Mouse (Mus musculus): ENCODE measurements around the gene Sdsl. TPM values are rescaled to one million over a fixed set of nuclear protein-coding genes. Genes with fewer than 3 reads are reported as not detected.

Sdsl gene
- total and polyA plus RNA-seq, 2 experiments from 2014 or later, result 1.3 to 3.1 TPM

- Histone ChIP-seq H3K4me1 (ENCODE audit: insufficient read depth) (no peaks in the 10 kb centered on the region), H3K4me2 (ENCODE audit: low read depth) (no peak overlapping the region), H3K9ac (no peak overlapping the region), H3K9me3 (ENCODE audit: low read length) (no peaks in the 10 kb centered on the region), H3K27me3 (ENCODE audit: insufficient read depth, low read length) (no peaks in the 10 kb centered on the region), H3K36me3 (ENCODE audit: insufficient read depth) (no peaks in the 10 kb centered on the region), H3K27ac (ENCODE audit: low read depth, low read length) (no peak overlapping the region), H3K4me3 (ENCODE audit: low read depth, low read length) (no peak overlapping the region)
- ATAC-seq (no peak), DNase-seq (peak; percentile 80)
- 5% methylated on average over 9 of the region's 9 CpGs for WGBS
- peak; percentile 79 for TF ChIP-seq CTCF (IDR thresholded peaks at IDR 0.05; ENCODE audit: low read depth)
These were observed 15.0 kb downstream of the Sdsl start for GRCm38 (mm10) chr5:120457628-120458027.

- Histone ChIP-seq H3K4me3 (ENCODE audit: low read depth, low read length) (no peak overlapping the region), H3K4me1 (ENCODE audit: insufficient read depth) (no peaks in the 10 kb centered on the region), H3K36me3 (ENCODE audit: insufficient read depth) (no peaks in the 10 kb centered on the region), H3K4me2 (ENCODE audit: low read depth) (no peak overlapping the region), H3K9me3 (ENCODE audit: low read length) (no peaks in the 10 kb centered on the region), H3K27ac (ENCODE audit: low read depth, low read length) (no peak overlapping the region), H3K9ac (no peak overlapping the region), H3K27me3 (ENCODE audit: insufficient read depth, low read length) (no peaks in the 10 kb centered on the region)
- 54% methylated on average over 7 of the region's 7 CpGs for WGBS
- DNase-seq (no peak), ATAC-seq (no peak)
- no peak for TF ChIP-seq CTCF (IDR thresholded peaks at IDR 0.05; ENCODE audit: low read depth)
These were observed 15.6 kb downstream of the Sdsl start for GRCm38 (mm10) chr5:120456841-120457554.

- 59% methylated on average over 1 of the region's 1 CpGs for WGBS
- H3K4me3 ChIP-seq (ENCODE audit: low read depth, low read length), result no peak overlapping the region
- no peak overlapping the region for H3K27ac ChIP-seq (ENCODE audit: low read depth, low read length)
- no peak for DNase-seq
- no peaks in the 10 kb centered on the region for H3K9me3 ChIP-seq (ENCODE audit: low read length)
- ATAC-seq, result no peak
- no peaks in the 10 kb centered on the region for H3K4me1 ChIP-seq (ENCODE audit: insufficient read depth)
- H3K36me3 ChIP-seq (ENCODE audit: insufficient read depth), result no peaks in the 10 kb centered on the region
- no peak for TF ChIP-seq CTCF (IDR thresholded peaks at IDR 0.05; ENCODE audit: low read depth)
- H3K4me2 ChIP-seq (ENCODE audit: low read depth), result no peak overlapping the region
- H3K27me3 ChIP-seq (ENCODE audit: insufficient read depth, low read length), result no peaks in the 10 kb centered on the region
- H3K9ac ChIP-seq, result no peak overlapping the region
These were observed 16.4 kb downstream of the Sdsl start for GRCm38 (mm10) chr5:120456253-120456652.

GRCm38 (mm10) chr5:120454756-120455337 is 17.8 kb downstream of the Sdsl start:
- no peak for ATAC-seq
- Histone ChIP-seq H3K4me3 (ENCODE audit: low read depth, low read length) (no peak overlapping the region), H3K9ac (no peak overlapping the region), H3K4me1 (ENCODE audit: insufficient read depth) (no peaks in the 10 kb centered on the region), H3K36me3 (ENCODE audit: insufficient read depth) (no peaks in the 10 kb centered on the region), H3K27me3 (ENCODE audit: insufficient read depth, low read length) (no peaks in the 10 kb centered on the region), H3K9me3 (ENCODE audit: low read length) (no peaks in the 10 kb centered on the region), H3K4me2 (ENCODE audit: low read depth) (no peak overlapping the region), H3K27ac (ENCODE audit: low read depth, low read length) (no peak overlapping the region)
- WGBS, result 75% methylated on average over 14 of the region's 14 CpGs
- TF ChIP-seq CTCF (IDR thresholded peaks at IDR 0.05; ENCODE audit: low read depth), result no peak
- no peak for DNase-seq

- no peak for TF ChIP-seq CTCF (IDR thresholded peaks at IDR 0.05; ENCODE audit: low read depth)
- Histone ChIP-seq H3K27ac (ENCODE audit: low read depth, low read length) (no peak overlapping the region), H3K9ac (no peak overlapping the region), H3K36me3 (ENCODE audit: insufficient read depth) (no peaks in the 10 kb centered on the region), H3K27me3 (ENCODE audit: insufficient read depth, low read length) (peaks cover 3% of the 10 kb centered on the region; the same call in 1 of the 2 replicates), H3K4me2 (ENCODE audit: low read depth) (no peak overlapping the region), H3K9me3 (ENCODE audit: low read length) (no peaks in the 10 kb centered on the region), H3K4me1 (ENCODE audit: insufficient read depth) (no peaks in the 10 kb centered on the region), H3K4me3 (ENCODE audit: low read depth, low read length) (no peak overlapping the region)
- DNase-seq (no peak), ATAC-seq (no peak)
- WGBS, result 61% methylated on average over 13 of the region's 13 CpGs
These were observed 25.3 kb downstream of the Sdsl start for GRCm38 (mm10) chr5:120447305-120447704.

- H3K36me3 ChIP-seq (ENCODE audit: insufficient read depth), result no peaks in the 10 kb centered on the region
- H3K27me3 ChIP-seq (ENCODE audit: insufficient read depth, low read length), result peaks cover 37% of the 10 kb centered on the region
- peak overlapping the region; percentile 37 for H3K4me2 ChIP-seq (ENCODE audit: low read depth)
- 7% methylated on average over 14 of the region's 14 CpGs for WGBS
- peak; percentile 91 for TF ChIP-seq CTCF (IDR thresholded peaks at IDR 0.05; ENCODE audit: low read depth)
- no peaks in the 10 kb centered on the region; the same call in 1 of the 2 replicates for H3K4me1 ChIP-seq (ENCODE audit: insufficient read depth)
- ATAC-seq (peak; percentile 74), DNase-seq (peak; percentile 90)
- no peak overlapping the region for H3K9ac ChIP-seq
- H3K27ac ChIP-seq (ENCODE audit: low read depth, low read length), result no peak overlapping the region
- H3K9me3 ChIP-seq (ENCODE audit: low read length), result no peaks in the 10 kb centered on the region
- H3K4me3 ChIP-seq (ENCODE audit: low read depth, low read length), result no peak overlapping the region
These were observed 31.9 kb downstream of the Sdsl start for GRCm38 (mm10) chr5:120440733-120441132.

GRCm38 (mm10) chr5:120439887-120440670 is 32.5 kb downstream of the Sdsl start:
- peaks cover 43% of the 10 kb centered on the region for H3K27me3 ChIP-seq (ENCODE audit: insufficient read depth, low read length)
- H3K4me2 ChIP-seq (ENCODE audit: low read depth), result peak overlapping the region; percentile 37
- H3K27ac ChIP-seq (ENCODE audit: low read depth, low read length), result no peak overlapping the region
- H3K36me3 ChIP-seq (ENCODE audit: insufficient read depth), result no peaks in the 10 kb centered on the region
- TF ChIP-seq CTCF (IDR thresholded peaks at IDR 0.05; ENCODE audit: low read depth), result no peak
- peak overlapping the region; percentile 16 for H3K4me3 ChIP-seq (ENCODE audit: low read depth, low read length)
- DNase-seq, result no peak
- WGBS, result 16% methylated on average over 61 of the region's 61 CpGs
- no peaks in the 10 kb centered on the region; the same call in 1 of the 2 replicates for H3K4me1 ChIP-seq (ENCODE audit: insufficient read depth)
- ATAC-seq, result no peak
- H3K9ac ChIP-seq, result no peak overlapping the region
- no peaks in the 10 kb centered on the region for H3K9me3 ChIP-seq (ENCODE audit: low read length)

Data from forebrain, postnatal 0 days (tissue).